Mouse (Mus musculus) testis, adult 2 months (tissue): ENCODE results near the gene Gigyf2.

Experiments
- CTCF ChIP-seq: fragments of 200-500 bp; IDR thresholded peaks from 2 replicates; pipeline ENCODE4 v1.5.1; 2012; ENCODE audit warnings: low read depth, mild to moderate bottlenecking, inconsistent platforms, low read length, moderate library complexity; ENCODE audit not compliant: control insufficient read depth, insufficient read depth, insufficient replicate concordance
- POLR2A ChIP-seq: fragments of 200-500 bp; IDR thresholded peaks from 2 replicates; pipeline ENCODE4 v1.6.1; 2012; ENCODE audit warnings: low read depth, mild to moderate bottlenecking, inconsistent platforms, low read length, moderate library complexity; ENCODE audit not compliant: control insufficient read depth

DNA sequence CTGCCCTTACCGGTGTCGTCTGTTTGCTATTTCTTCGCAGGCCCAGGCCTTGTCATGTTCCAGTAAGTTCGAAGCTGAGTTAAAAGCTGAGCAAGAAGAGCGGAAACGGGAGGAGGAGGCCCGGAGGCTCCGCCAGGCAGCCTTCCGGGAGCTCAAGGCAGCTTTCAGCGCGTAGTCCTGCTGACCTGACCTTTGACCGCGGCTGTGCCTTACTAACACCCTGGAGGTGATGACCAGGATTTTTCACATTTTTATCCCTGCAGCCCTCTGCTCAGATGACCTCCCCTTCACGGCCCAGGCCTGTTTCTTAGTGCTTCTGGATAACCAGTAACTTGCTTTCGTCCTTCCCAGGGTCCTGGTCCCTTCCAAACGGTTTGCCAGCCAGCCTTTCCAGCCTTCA, 17.2 kb upstream of the Gigyf2 start:
- TF ChIP-seq CTCF (no peak), POLR2A (no peak)
